Mouse (Mus musculus): ENCODE data around the gene Kctd17.

GRCm38 (mm10) chr15:78468379-78468937 lies 40.1 kb downstream of the Kctd17 start, which contains the start of gene Tmprss6:
- TF ChIP-seq POLR2A (IDR thresholded peaks at IDR 0.05; ENCODE audit: insufficient read depth, low read length) (no peak), CTCF (IDR thresholded peaks at IDR 0.05; ENCODE audit: low read depth, low read length) (no peak), EP300 (IDR thresholded peaks at IDR 0.05; ENCODE audit: insufficient read depth, low read depth, low read length) (no peak)

Data from ES-Bruce4 (cell line).